8 mouse cellular contexts compared by ENCODE assay signal in the genomic region with DNA sequence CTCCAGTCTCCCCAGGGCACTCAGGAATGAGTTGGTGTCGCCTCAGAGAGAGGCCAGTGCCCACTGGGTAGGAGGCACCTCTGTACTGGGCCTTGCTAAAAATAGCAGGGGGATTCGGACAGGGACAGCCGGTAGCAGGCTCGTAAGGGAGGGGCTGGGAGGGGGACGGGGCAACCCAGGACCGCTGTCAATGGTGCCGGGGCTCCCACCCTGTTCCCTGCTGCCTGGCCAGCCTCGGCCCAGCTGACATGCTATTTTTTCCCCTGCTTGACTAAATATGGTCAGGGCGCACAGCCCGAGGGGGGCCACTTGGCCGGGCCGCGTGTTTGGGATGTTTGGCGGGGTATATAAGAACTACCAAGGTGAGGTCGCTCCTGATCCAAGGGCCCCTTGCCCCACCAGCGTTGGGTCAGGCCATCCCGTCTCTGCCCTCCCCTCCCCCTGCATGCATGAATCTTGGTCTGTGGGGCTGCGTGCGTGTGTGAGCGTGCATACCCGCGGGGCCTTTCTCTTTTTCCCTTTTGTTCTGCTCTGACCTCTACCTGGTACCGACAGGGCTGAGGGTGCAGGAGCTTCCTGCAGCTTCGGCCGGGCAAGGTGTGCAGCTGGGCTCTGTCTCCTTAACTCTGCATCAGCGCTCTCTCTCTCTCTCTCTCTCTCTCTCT. TPM values are rescaled to one million over a fixed set of nuclear protein-coding genes. Genes with fewer than 3 reads are reported as not detected.
A peak's percentile ranks its signal among the peaks of the same experiment; 100 is the strongest.
DNase-seq lines count a peak whose midpoint lies in the region; ATAC-seq and TF ChIP-seq lines count a peak whose summit lies in the region.

No protein-coding gene starts in this region.

- peak overlapping the region; percentile 56 for H3K4me2 ChIP-seq in kidney, postnatal 0 days (ENCODE audit: low read length)
- peak overlapping the region; percentile 94 for H3K4me2 ChIP-seq in hindbrain, embryonic 14.5 days (replicated peaks)
- H3K4me2 ChIP-seq in neural tube, embryonic 12.5 days (replicated peaks) = peak overlapping the region; percentile 85

- H3K27ac ChIP-seq in kidney, postnatal 0 days = no peak overlapping the region
- no peak overlapping the region for H3K27ac ChIP-seq in hindbrain, embryonic 14.5 days
- no peak overlapping the region for H3K27ac ChIP-seq in neural tube, embryonic 12.5 days

- TF ChIP-seq CTCF in kidney, postnatal 0 days (IDR thresholded peaks at IDR 0.05; ENCODE audit: low read depth) = no peak

- H3K4me3 ChIP-seq in kidney, postnatal 0 days (replicated peaks; ENCODE audit: low read depth, low read length) = 0 out of 2 replicates have a peak overlapping the region, but pooled peaks have one; percentile 11
- peak overlapping the region; percentile 48 for H3K4me3 ChIP-seq in hindbrain, embryonic 14.5 days (replicated peaks; ENCODE audit: low read length)
- H3K4me3 ChIP-seq in neural tube, embryonic 12.5 days = peak overlapping the region; percentile 44

- no peaks in the 10 kb centered on the region for H3K9me3 ChIP-seq in kidney, postnatal 0 days (replicated peaks; ENCODE audit: low read length)
- no peaks in the 10 kb centered on the region for H3K9me3 ChIP-seq in hindbrain, embryonic 14.5 days (ENCODE audit: control insufficient read depth, low read length)
- no peaks in the 10 kb centered on the region for H3K9me3 ChIP-seq in neural tube, embryonic 12.5 days

- no peaks in the 10 kb centered on the region for H3K36me3 ChIP-seq in kidney, postnatal 0 days (ENCODE audit: insufficient read depth, low read length)
- no peaks in the 10 kb centered on the region for H3K36me3 ChIP-seq in hindbrain, embryonic 14.5 days (replicated peaks; ENCODE audit: control insufficient read depth, insufficient read depth)
- no peaks in the 10 kb centered on the region for H3K36me3 ChIP-seq in neural tube, embryonic 12.5 days

- 4% methylated on average over 26 of the region's 26 CpGs for WGBS in kidney, postnatal 0 days
- WGBS in hindbrain, embryonic 14.5 days = 2% methylated on average over 25 of the region's 26 CpGs
- WGBS in neural tube, embryonic 12.5 days = 6% methylated on average over 26 of the region's 26 CpGs

- DNase-seq in kidney, postnatal 0 days (ENCODE audit: low spot score) = peak; percentile 3
- DNase-seq in kidney, adult 11 months = no peak
- DNase-seq in gastrocnemius, adult 8-10 months (ENCODE audit: low spot score in 2 of 2) = peak; percentile 84 to 92
- DNase-seq in hindbrain, embryonic 14.5 days (ENCODE audit: low spot score) = no peak
- DNase-seq in frontal cortex, postnatal 14 days (ENCODE audit: low spot score in 2 of 2) = no peak
- DNase-seq in thymus, postnatal 25 days = no peak

- H3K4me1 ChIP-seq in kidney, postnatal 0 days (replicated peaks; ENCODE audit: insufficient read depth, low read length) = no peaks in the 10 kb centered on the region
- H3K4me1 ChIP-seq in hindbrain, embryonic 14.5 days (replicated peaks; ENCODE audit: control insufficient read depth, insufficient read depth, low read length) = no peaks in the 10 kb centered on the region
- peaks cover 19% of the 10 kb centered on the region for H3K4me1 ChIP-seq in neural tube, embryonic 12.5 days

- peaks cover 20% of the 10 kb centered on the region for H3K27me3 ChIP-seq in kidney, postnatal 0 days (ENCODE audit: insufficient read depth, low read length)
- peaks cover 41% of the 10 kb centered on the region for H3K27me3 ChIP-seq in hindbrain, embryonic 14.5 days (ENCODE audit: control insufficient read depth, insufficient read depth, low read length)
- H3K27me3 ChIP-seq in neural tube, embryonic 12.5 days (replicated peaks) = peaks cover 47% of the 10 kb centered on the region

- no peak overlapping the region for H3K9ac ChIP-seq in kidney, postnatal 0 days (ENCODE audit: low read depth, low read length)
- H3K9ac ChIP-seq in hindbrain, embryonic 14.5 days = peak overlapping the region; percentile 57
- peak overlapping the region; percentile 38 for H3K9ac ChIP-seq in neural tube, embryonic 12.5 days

- no peak; the same call in 1 of the 2 replicates for ATAC-seq in kidney, postnatal 0 days (replicated peaks; ENCODE audit: low FRiP score, low read depth)
- peak; percentile 46; the same call in 1 of the 2 replicates for ATAC-seq in hindbrain, embryonic 14.5 days (ENCODE audit: low FRiP score)
- peak; percentile 52 for ATAC-seq in neural tube, embryonic 12.5 days (ENCODE audit: low FRiP score, low read depth)
- no peak for ATAC-seq in granulocyte monocyte progenitor cell, adult 5-6 weeks (replicated peaks; ENCODE audit: poor library complexity, severe bottlenecking)

RNA-seq across cellular contexts. Expression of a gene that starts 50.9 kb away (rescaled TPM):
- 1.9 TPM in 2 replicates for polyA plus RNA-seq in kidney, postnatal 0 days (2015; fragmentation: Nextera tagmentation; extraction: Ambion mirVana)
- total RNA-seq in gastrocnemius, adult 8-10 months (2022) = not detected
- polyA plus RNA-seq in hindbrain, embryonic 14.5 days (2014; fragmentation: Nextera tagmentation; extraction: Ambion mirVana) = 0.05 TPM in 1 of 2 replicates, not detected in the other
- polyA plus RNA-seq in neural tube, embryonic 12.5 days (2016; fragmentation: Nextera tagmentation; extraction: Ambion mirVana) = 0.08 TPM in 1 of 2 replicates, not detected in the other
- total RNA-seq in granulocyte monocyte progenitor cell, adult 5-6 weeks (2014; fragmentation: Nextera tagmentation) = not detected in 2 replicates
- total RNA-seq in granulocyte monocyte progenitor cell, adult 5-6 weeks (2017) = not detected in 2 replicates

Comparison
In these comparisons a context has a peak if more than half of its experiments do, and no peak if none do; other contexts are left out.
1. DNase-seq: peak in kidney, postnatal 0 days (single experiment) and gastrocnemius, adult 8-10 months (2 of 2); none in kidney, adult 11 months (single experiment), hindbrain, embryonic 14.5 days (single experiment), frontal cortex, postnatal 14 days (0 of 2) and thymus, postnatal 25 days (single experiment).
2. ATAC-seq: peak in hindbrain, embryonic 14.5 days (single experiment) and neural tube, embryonic 12.5 days (single experiment); none in kidney, postnatal 0 days (single experiment) and granulocyte monocyte progenitor cell, adult 5-6 weeks (single experiment).
3. Peak in every context shown above with its lines, with median percentiles within 50 percentile points of each other: H3K4me2 ChIP-seq and H3K4me3 ChIP-seq.